Mouse (Mus musculus) liver, postnatal 0 days (tissue): ENCODE data around the gene Gm37240. TPM values are rescaled to one million over a fixed set of nuclear protein-coding genes. Genes with fewer than 3 reads are reported as not detected.

Experiments used
- ATAC-seq: fragments of 200-750 bp; cut with Nextera tagmentation; 2 replicates; pipeline ENCODE4 v1.8.0; 2017; ENCODE audit warnings: mild to moderate bottlenecking, moderate library complexity
- DNase-seq: peaks from one replicate; pipeline ENCODE4 v3.0.0-alpha.2; 2016
- H3K27ac ChIP-seq: fragments of 300-500 bp; sonication (generic); 2 replicates; pipeline ENCODE4 v1.5.1; 2014; ENCODE audit warnings: antibody characterized with exemption, moderate library complexity, mild to moderate bottlenecking, low read depth
- H3K27me3 ChIP-seq: fragments of 300-500 bp; sonication (generic); 2 replicates; pipeline ENCODE4 v1.6.1; 2014; ENCODE audit warnings: low read length, control low read depth, mixed read lengths; ENCODE audit not compliant: insufficient read depth
- H3K36me3 ChIP-seq: fragments of 300-500 bp; sonication (generic); replicated peaks from 2 replicates; pipeline ENCODE4 v1.6.1; 2014; ENCODE audit warnings: mild to moderate bottlenecking, control low read depth, low read length, moderate library complexity, mixed read lengths; ENCODE audit not compliant: insufficient read depth
- H3K4me1 ChIP-seq: fragments of 300-500 bp; sonication (generic); 2 replicates; pipeline ENCODE4 v1.6.1; 2014; ENCODE audit warnings: antibody characterized with exemption, mild to moderate bottlenecking, control low read depth; ENCODE audit not compliant: insufficient read depth
- H3K4me2 ChIP-seq: fragments of 300-500 bp; sonication (generic); 2 replicates; pipeline ENCODE4 v1.6.1; 2014; ENCODE audit warnings: low read depth, mild to moderate bottlenecking, low read length, moderate library complexity, mixed read lengths
- H3K4me3 ChIP-seq: fragments of 300-500 bp; sonication (generic); 2 replicates; pipeline ENCODE4 v1.5.1; 2014; ENCODE audit warnings: low read depth, low read length
- H3K9ac ChIP-seq: fragments of 300-500 bp; sonication (generic); replicated peaks from 2 replicates; pipeline ENCODE4 v1.6.1; 2014; ENCODE audit warnings: mild to moderate bottlenecking, moderate library complexity
- H3K9me3 ChIP-seq: fragments of 300-500 bp; sonication (generic); 2 replicates; pipeline ENCODE4 v1.6.1; 2016; ENCODE audit warnings: mild to moderate bottlenecking, control low read depth, low read length, mixed read lengths
- CTCF ChIP-seq: sonication (generic); IDR thresholded peaks from 2 replicates; pipeline ENCODE4 v1.5.1; 2016; ENCODE audit warnings: antibody characterized with exemption, low read depth
- EP300 ChIP-seq: IDR thresholded peaks from 2 replicates; pipeline ENCODE4 v1.6.1; 2016; ENCODE audit warnings: antibody characterized with exemption, low read depth, mild to moderate bottlenecking
- WGBS: fragments of 180-500 bp; shearing (Covaris S2); extraction: QIAGEN DNeasy Blood & Tissue Kit; methylation state at CpG from one replicate; pipeline ENCODE4 v1.1.7; 2014; ENCODE audit not compliant: insufficient replicate concordance; 5-methylcytosine and 5-hydroxymethylcytosine counted together
- polyA plus RNA-seq: library from polyadenylated mRNA; unstranded; fragments of >200 nt; fragmentation: Nextera tagmentation; extraction: Ambion mirVana; gene quantifications from 2 replicates; pipeline ENCODE4 v1.2.1, GENCODE M21; 2015

The Gm37240 gene
- polyA plus RNA-seq, 1 experiment from 2014 or later = 0.72 TPM

GRCm38 (mm10) chr3:85518072-85518471 is 369.2 kb downstream of the Gm37240 start:
- Histone ChIP-seq H3K9me3 (no peaks in the 10 kb centered on the region), H3K36me3 (no peaks in the 10 kb centered on the region), H3K4me1 (no peaks in the 10 kb centered on the region), H3K4me2 (no peak overlapping the region), H3K9ac (no peak overlapping the region), H3K27me3 (no peaks in the 10 kb centered on the region), H3K27ac (no peak overlapping the region), H3K4me3 (no peak overlapping the region)
- WGBS = 60% methylated on average over 1 of the region's 1 CpGs
- TF ChIP-seq EP300 (no peak), CTCF (no peak)
- ATAC-seq (no peak), DNase-seq (no peak)

GRCm38 (mm10) chr3:85516739-85517396 is 370.4 kb downstream of the Gm37240 start:
- no peaks in the 10 kb centered on the region for H3K27me3 ChIP-seq
- H3K9ac ChIP-seq = no peak overlapping the region
- no peak overlapping the region for H3K27ac ChIP-seq
- ATAC-seq (no peak), DNase-seq (no peak)
- no peak for TF ChIP-seq CTCF
- no peak for TF ChIP-seq EP300
- 76% methylated on average over 11 of the region's 11 CpGs for WGBS
- H3K4me1 ChIP-seq = no peaks in the 10 kb centered on the region
- no peak overlapping the region for H3K4me2 ChIP-seq
- H3K36me3 ChIP-seq = no peaks in the 10 kb centered on the region
- H3K9me3 ChIP-seq = no peaks in the 10 kb centered on the region
- no peak overlapping the region for H3K4me3 ChIP-seq

GRCm38 (mm10) chr3:85514700-85515099 is 372.6 kb downstream of the Gm37240 start:
- Histone ChIP-seq H3K4me3 (no peak overlapping the region), H3K9ac (no peak overlapping the region), H3K4me1 (no peaks in the 10 kb centered on the region), H3K27me3 (no peaks in the 10 kb centered on the region), H3K4me2 (no peak overlapping the region), H3K27ac (no peak overlapping the region), H3K36me3 (no peaks in the 10 kb centered on the region), H3K9me3 (no peaks in the 10 kb centered on the region)
- ATAC-seq (no peak), DNase-seq (no peak)
- WGBS = 62% methylated on average over 11 of the region's 11 CpGs
- no peak for TF ChIP-seq CTCF
- no peak for TF ChIP-seq EP300

- no peaks in the 10 kb centered on the region for H3K36me3 ChIP-seq
- H3K27ac ChIP-seq = no peak overlapping the region
- DNase-seq (no peak), ATAC-seq (no peak)
- no peak overlapping the region for H3K9ac ChIP-seq
- no peaks in the 10 kb centered on the region for H3K27me3 ChIP-seq
- H3K4me3 ChIP-seq = no peak overlapping the region
- WGBS = 72% methylated on average over 5 of the region's 5 CpGs
- H3K9me3 ChIP-seq = no peaks in the 10 kb centered on the region
- TF ChIP-seq CTCF = no peak
- TF ChIP-seq EP300 = no peak
- no peak overlapping the region for H3K4me2 ChIP-seq
- no peaks in the 10 kb centered on the region for H3K4me1 ChIP-seq
These were observed 378.5 kb downstream of the Gm37240 start for GRCm38 (mm10) chr3:85508717-85509279.

GRCm38 (mm10) chr3:85500096-85500495 is 387.2 kb downstream of the Gm37240 start:
- Histone ChIP-seq H3K9me3 (no peaks in the 10 kb centered on the region), H3K4me1 (no peaks in the 10 kb centered on the region), H3K4me3 (no peak overlapping the region), H3K4me2 (no peak overlapping the region), H3K27me3 (no peaks in the 10 kb centered on the region), H3K9ac (no peak overlapping the region), H3K36me3 (no peaks in the 10 kb centered on the region), H3K27ac (no peak overlapping the region)
- ATAC-seq (no peak), DNase-seq (no peak)
- WGBS = 68% methylated on average over 3 of the region's 3 CpGs
- TF ChIP-seq EP300 = no peak
- TF ChIP-seq CTCF = no peak

GRCm38 (mm10) chr3:85496146-85496545 is 391.2 kb downstream of the Gm37240 start:
- no peak for DNase-seq
- Histone ChIP-seq H3K36me3 (no peaks in the 10 kb centered on the region), H3K27me3 (no peaks in the 10 kb centered on the region), H3K9ac (no peak overlapping the region), H3K27ac (no peak overlapping the region), H3K4me2 (no peak overlapping the region), H3K9me3 (no peaks in the 10 kb centered on the region), H3K4me1 (no peaks in the 10 kb centered on the region), H3K4me3 (no peak overlapping the region)
- ATAC-seq = no peak
- WGBS = 72% methylated on average over 4 of the region's 4 CpGs
- no peak for TF ChIP-seq CTCF
- no peak for TF ChIP-seq EP300
